Mouse (Mus musculus) urinary bladder, postnatal 36 days (tissue): Measurements from ENCODE around the gene Mrpl33.

Experiments
- DNase-seq, 2 experiments: peaks; one replicate each; pipeline ENCODE4 v3.0.0; 2022; ENCODE audit warnings: low spot score in 2 of 2, mixed read lengths in 1 of 2

Mrpl33 gene

DNA sequence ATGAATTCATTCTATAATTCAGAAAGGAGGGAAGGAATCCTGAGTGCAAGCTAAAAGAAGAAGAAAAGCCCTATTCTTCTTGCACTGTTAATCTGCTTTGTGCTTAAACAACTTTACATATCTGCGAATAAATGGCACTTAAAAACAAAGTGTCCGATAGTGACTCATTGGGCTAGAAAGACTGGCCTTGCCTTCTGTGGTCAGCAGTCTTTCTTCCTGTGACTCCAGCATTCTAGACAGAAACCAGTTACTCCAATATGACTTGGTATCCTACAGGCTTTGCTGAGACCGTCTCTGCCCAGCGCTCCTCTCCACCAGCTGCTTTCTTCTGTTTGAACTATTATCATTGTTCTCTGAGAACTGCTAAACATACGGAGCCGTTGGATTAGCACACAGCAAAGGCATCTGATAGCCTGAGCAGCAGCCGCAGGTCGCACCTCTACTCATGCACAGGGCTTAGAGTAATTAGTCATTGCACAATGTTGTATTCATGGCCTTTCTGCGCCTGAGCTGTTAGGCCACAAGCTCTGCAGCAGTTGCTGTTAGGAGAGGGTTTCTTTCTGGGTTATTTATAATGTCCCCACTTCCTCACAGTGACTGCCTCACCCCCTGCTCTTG lies 40.0 kb downstream of the Mrpl33 start:
- DNase-seq: no peak

DNA sequence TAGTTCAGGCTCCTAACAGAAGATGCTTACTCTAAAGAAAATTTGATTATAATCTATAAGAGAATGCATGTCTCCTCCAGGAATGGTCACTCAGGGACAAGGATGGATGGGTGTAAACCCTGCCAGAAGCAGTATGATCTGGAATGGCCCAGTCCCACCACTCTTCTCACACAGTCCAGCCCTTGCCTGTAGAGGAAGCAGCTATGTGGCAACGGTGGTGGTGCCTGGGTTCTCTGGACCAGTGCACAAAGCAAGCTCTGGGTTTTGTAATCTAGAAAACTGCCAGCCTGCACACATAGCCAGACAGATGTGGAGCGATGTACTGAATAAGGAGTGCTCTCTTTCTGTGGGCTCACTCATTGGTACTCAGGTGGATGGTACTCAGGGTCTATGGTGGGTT lies 43.8 kb downstream of the Mrpl33 start:
- DNase-seq: no peak

- DNase-seq: no peak
Measured at GRCm38 (mm10) chr5:31642300-31642699, 45.6 kb downstream of the Mrpl33 start.

DNA sequence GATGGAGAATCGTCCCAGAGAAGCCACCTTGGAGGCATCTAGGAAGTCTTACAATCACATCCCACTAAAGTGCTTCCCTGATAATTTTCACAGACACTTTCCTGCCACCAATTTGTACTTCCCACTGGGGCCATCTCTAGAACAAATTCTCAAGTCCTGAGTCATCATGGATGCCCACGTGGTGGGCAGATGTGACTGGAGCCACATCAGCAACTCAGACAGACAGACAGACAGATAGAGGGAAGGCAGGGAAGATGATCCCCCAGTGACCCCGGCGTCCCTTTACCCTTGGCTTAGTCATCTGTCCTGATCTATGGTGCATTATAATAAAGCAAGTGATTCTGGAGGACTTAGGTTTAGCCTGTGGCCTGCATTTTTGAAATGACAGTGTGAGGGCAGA lies 47.5 kb downstream of the Mrpl33 start:
- no peak for DNase-seq

GRCm38 (mm10) chr5:31644847-31645246 lies 48.1 kb downstream of the Mrpl33 start:
- no peak for DNase-seq

GRCm38 (mm10) chr5:31645798-31646197 lies 49.1 kb downstream of the Mrpl33 start:
- no peak for DNase-seq

- no peak for DNase-seq
Measured at GRCm38 (mm10) chr5:31646574-31646973, 49.8 kb downstream of the Mrpl33 start.

- no peak for DNase-seq
Measured at GRCm38 (mm10) chr5:31647327-31647726, 50.6 kb downstream of the Mrpl33 start.

GRCm38 (mm10) chr5:31650518-31651288 lies 54.0 kb downstream of the Mrpl33 start:
- DNase-seq: no peak

- no peak for DNase-seq
Measured at GRCm38 (mm10) chr5:31655688-31656190, 59.0 kb downstream of the Mrpl33 start.

DNA sequence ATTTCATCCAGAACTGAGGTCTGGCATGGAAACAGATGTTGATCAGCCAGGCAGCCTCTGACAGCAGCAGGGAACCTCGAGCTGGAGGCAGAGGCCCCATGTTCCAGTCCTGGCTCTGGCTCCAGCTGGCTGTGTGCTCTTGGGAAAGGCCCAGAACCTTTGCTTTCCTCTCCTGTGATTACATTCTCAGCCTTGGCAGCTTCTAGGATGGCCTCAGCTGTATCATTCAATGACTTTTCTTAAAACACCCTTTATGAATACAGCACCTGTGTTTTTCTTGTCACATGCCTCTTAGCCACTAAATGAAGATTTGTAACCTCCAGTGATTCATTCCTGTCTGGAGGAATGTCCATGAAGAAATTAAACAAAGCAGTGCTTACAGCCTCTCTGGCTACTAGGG lies 69.4 kb downstream of the Mrpl33 start:
- peak in 1 of 2 experiments; percentile 25 for DNase-seq

- DNase-seq: no peak
Measured at GRCm38 (mm10) chr5:31668325-31668968, 71.7 kb downstream of the Mrpl33 start.

GRCm38 (mm10) chr5:31669984-31670383 lies 73.2 kb downstream of the Mrpl33 start:
- no peak for DNase-seq

DNA sequence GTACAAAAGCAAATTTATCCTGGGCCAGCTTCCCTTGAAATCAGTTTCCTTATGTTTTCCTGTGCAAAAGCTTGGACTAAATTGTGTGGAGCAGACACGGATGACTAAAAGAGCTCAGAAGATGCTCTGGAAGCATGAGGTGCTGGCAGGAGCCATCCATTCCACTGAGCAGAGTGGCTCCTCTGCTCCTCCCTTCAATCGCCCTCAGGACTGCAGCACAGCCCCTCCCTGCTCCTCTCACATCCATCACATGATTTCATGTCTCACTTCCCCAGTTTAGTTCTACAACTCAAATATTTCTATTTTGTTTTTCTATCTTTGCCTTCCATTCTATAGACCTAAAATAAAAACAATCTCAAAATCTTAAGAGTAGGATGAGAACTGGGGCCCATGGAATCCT lies 74.4 kb downstream of the Mrpl33 start:
- DNase-seq: no peak

- DNase-seq: no peak
Measured at GRCm38 (mm10) chr5:31673431-31673830, 76.7 kb downstream of the Mrpl33 start.

DNA sequence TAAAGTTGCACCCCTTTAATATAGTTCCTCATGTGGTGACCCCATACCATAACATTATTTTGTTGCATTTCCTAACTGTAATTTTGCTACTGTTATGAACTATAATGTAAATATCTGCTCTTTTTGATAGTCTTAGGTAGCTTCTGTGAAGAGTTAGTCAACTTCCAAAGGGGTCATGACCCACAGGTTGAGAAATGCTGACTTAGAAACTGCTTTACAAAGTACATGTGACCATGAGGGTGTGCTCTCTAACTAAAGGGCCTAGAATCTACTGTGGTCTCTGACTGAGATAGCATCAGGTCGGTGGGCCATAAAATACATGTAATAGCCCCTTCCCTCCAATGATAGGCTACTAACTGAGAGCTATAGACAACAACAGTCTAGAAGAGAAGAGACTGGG lies 81.3 kb downstream of the Mrpl33 start:
- DNase-seq: no peak

- DNase-seq: no peak
Measured at GRCm38 (mm10) chr5:31680183-31680582, 83.4 kb downstream of the Mrpl33 start.

DNA sequence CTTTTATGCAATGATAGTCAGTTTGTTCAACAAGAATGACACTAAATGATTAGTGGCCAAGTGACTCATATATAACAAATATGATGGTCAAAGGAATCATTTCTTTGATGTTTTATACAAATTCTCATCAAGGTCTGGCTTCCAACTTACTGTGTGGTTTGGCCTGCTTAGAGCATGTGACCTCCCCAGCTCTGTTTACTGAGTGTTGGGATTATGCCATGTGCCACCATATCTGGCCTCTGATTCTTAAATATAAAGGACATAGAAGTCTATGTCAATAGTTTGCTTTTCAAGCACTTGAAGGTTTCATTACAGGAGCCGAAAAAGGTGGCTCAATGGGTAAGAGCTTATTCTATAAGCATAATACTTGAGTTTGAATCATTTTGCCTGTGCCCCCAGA lies 85.6 kb downstream of the Mrpl33 start:
- DNase-seq: no peak

DNA sequence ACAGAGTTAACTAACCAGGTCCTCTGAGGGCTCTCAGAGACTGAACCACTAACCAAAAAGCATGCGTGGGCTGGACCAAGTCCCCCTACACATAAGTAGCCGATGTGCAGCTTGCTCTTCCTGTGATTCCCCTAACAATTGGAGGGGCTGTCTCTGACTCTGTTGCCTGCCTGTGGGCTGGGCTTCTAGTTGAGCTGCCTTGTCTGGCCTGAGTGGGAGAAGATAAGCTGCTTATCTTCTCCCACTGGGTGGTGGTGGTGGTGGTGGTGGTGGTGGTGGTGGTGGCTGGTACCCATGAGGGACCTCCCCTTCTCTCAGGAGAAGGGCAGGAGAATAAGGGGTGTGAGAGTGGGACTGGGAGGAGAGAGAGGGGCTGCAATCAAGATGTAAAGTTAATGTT lies 89.3 kb downstream of the Mrpl33 start:
- no peak for DNase-seq

DNA sequence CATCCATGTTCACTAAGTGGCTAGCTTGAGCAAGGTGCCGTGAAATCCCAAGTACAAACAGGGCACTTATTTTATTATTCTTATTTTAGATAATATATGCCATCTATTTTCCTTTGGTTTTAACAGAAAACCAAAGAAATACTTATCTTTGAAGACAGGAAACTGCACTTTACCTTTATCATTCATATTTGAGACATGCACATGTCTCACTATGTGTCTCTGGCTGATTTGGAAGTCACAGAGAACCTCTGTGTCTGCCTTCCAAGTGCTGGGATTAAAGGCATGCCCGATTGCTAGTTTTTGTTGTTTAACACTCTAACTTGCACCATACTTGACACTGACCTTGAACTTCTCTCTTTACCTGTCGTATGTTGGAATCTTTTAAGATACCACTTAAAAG lies 91.2 kb downstream of the Mrpl33 start:
- DNase-seq: no peak

- DNase-seq: no peak
Measured at GRCm38 (mm10) chr5:31693191-31693590, 96.5 kb downstream of the Mrpl33 start.

DNA sequence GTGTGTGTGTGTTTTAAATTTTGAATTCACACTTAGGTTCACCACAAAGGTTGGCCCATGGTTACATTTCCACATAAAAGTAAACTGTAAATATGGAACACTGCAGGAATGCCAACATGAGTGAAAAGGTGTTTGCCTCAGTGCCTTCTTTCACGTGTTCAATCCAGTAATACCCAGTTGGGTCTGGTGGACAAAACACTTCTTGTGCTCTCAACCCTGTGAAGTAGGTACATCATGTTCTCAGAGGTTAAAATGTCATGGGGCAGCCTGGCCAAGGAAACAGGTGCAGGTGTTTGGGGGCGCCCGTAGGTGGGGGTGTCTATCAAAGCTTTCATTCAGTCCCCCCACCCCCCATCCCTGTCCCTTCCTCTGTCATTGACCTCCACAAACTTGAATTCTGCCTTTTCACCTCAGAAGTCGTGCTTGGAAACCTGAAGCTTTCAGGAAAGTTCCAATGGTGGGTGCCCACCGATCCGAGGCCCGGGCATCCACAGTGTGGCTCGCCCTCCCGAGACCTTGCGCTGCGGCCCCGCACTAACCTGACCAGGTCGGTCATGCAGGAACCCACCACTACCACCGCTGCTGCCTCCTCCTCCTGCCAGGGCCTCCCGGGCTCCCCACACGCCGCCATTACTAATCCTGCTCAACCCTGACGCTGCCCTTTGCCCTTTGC lies 100.4 kb downstream of the Mrpl33 start, which contains the start of gene Rbks:
TSS of gene Rbks (minus strand) at position 657 of the 673 bp plus-strand sequence.
- no peak for DNase-seq
